Mouse (Mus musculus) R1 (cell line): ENCODE results near the gene Caskin2.

Source experiments
- DNase-seq: peaks from one replicate; pipeline ENCODE4 v3.0.0-alpha.2; 2018; ENCODE audit warnings: low read depth, low spot score

Caskin2 gene

DNA sequence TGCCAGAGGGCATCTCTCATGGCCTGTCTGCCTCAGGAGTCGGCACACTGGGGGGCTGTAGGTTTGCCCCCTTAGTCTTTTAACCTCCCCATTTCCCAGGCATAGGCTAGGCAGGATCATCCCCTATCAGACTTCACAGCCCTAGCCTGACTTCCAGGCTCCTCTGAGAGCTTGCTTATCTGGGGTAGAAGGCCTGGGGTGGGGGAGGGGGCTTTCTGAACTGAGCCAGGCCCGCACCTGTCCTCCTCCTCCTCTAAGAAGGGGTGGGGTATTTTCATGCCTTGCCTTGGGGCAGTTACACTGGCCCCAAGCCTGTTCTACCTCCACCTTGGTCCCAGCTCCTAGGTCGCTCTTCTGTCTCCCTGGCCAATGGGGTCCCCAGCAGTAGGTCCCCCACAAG is 18.1 kb upstream of the Caskin2 start:
- DNase-seq: peak; percentile 81

DNA sequence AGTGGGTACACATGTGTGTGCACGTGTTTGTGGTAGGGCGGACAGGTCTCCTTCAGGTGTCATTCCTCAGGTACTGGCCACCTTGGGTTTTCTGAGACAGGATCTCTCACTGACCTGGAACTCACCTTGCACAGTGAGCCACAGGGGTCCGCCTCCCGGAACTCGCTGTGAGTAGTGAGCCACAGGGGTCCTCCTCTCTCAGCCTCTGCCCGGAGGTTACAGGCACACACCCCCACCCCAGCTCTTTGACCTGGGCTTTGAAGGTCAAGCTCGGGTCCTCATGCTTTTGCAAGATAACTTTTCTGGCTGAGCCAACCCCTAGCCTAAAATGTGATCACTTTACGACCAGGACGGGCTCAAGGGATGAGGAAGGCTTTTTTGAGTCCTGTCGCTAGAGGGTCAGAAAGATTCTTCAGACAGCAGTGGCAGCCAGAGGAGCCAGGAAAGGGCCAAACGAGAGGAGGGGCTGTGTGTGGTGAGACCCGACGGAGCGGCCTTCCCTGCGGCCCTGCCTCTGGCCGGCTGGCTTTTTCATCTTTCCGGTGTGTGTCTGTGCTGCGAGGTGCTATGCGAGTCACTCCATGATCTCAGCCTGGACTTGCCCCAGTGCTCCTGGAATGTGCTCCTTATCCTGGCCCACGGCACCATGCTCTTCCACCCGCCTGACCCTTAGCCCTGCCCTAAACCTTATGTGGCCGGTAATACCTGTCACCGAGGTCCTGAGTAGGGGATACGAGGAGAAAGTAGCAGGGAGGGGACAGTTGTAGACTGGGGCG is 17.3 kb upstream of the Caskin2 start:
- peak; percentile 93 for DNase-seq

DNA sequence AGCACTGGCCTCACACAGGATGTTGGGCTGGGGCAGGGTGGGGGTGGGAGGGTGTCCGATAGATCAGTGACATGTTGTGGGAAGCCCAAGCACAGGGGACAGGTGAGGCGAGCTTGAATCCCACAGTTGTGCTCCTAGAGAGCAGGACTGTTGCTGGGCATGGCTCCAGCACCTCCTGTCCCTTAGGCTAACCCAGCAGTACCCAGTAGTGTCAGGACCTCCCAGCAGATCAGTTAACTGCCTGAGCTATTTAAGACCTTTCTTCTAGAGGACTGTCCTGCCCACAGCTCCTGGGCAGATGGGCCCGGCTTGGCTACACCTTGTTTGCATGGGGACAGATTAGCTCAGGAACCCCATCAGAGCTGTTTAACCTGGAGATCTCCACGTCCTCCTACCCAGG is 15.6 kb upstream of the Caskin2 start:
- DNase-seq: no peak

DNA sequence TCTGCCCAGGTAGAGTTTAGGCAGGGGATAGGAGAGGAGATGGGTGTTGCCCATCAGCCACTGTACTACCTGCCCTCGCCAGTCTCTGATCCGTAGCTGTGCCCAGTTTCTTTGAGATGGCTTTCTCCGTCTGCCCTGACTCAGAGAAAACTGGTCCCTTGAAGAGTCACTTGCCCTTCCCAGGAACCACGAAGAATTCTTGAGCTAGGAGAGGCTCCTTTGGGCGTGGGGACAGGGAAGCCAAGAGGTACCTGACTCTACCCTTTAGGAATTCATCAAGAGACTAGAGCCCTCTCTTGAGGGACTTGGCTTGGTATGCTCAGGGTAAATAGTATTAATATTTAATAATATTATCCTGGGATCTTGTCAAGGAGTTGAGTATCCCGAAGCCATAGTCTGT is 14.2 kb upstream of the Caskin2 start:
- DNase-seq: no peak

DNA sequence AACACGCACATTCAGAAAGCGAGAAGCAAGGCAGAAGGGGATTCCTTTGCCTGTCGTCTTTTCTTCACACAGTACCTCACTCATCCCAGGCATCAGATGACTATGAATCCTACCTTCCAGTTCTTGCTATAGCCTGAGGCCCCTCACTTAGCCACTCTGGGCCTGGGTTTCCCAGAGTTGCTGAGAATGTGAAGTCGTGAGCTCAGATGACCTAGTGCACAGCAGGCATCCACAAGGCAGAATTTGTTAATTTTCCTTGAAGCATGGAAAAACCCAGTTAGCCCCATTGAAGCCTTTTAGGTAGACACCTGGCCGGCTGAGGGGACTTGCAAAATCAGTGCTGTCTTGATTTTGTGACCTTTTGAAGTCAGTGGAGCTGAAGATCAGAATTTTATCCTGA is 13.0 kb upstream of the Caskin2 start:
- DNase-seq: peak; percentile 54

DNA sequence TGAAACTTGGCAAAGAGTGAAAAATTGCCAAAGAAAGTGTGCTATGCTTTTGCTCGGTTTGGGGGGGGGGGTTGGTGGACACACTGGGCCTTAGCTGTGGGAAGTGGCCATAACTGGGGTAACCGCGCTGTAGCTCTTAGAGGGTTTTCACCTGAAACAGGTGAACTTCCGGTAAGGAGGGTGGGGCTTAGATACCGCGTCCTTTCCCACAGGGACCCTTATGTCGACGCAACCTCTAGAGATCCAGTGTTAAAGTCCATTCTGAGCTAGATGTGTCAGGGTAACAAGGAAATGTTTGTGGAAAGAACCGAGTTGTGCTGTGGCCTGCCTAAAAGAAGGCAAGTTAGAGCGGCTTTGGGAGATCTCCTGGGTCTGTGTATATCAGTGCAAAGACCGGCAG is 11.4 kb upstream of the Caskin2 start:
- no peak for DNase-seq

DNA sequence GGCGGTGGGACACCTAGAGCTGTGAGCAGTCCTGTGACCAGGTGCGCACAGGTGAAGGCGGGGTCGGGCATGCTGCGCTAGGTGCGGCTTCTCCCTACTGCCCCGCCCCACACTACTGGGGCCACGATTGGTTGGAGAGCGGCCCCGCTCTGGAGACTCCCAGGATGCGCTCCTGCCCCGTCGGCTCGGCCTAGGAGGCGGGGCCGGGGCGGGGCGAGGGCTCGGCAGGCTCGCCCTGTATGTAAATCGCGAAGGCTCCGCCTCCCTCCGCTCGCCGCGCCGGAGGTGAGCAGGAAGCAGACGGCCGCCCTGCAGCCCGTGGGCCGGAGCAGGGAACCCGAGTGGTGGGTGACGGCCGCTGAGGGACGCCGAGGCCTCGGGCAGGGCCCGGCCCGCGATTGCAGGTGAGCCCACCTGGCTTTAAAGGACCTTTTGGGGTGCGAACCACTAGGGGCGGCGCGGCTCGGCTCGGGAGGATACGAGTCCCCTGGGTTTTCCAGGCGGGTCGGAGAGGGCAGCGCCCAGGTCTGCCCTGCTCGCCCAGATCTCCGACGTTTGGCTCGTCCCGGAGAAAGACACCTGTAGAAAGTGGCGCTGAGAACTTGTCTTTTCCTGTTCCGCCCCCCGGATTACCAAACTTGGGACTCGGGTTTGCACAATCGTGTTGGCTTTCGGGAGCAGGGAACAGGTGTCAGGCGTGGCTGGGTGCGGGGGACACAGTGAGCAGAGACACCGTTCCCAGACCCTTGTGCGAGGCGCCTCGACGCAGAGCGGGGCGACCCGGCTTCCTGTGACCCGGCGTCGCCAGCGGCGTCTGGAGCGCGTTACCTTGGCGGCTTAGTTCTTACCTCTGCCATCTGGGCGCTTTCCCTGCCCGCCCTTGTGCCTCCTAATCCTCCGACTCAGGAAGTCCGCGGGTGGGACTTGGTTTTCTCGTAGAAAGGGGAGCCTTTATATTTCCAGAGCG is 10.6 kb upstream of the Caskin2 start, which contains the start of gene Llgl2:
Llgl2 (plus strand) TSS at position 276 of the 967 bp plus-strand sequence.
- DNase-seq: peak; percentile 95

DNA sequence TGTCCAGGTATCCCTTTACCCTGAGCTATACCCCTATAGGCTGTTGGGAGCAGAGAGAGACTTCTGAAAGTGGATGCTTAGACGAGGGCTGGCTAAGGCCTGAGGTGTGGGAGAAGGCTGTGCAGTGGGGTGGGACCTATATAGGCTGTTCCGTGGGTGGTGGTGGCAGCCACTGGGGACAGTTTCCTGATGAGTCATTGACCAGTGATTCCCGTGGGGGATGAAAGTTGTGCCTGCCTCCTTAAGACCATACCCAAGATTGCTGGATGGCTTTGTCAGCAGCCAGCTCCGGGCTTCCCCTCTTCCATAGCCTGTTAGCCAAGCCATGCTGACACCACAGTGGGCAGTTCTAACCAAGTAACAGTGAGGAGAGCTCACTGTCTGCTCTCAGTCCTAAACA is 7.6 kb upstream of the Caskin2 start:
- DNase-seq: no peak

DNA sequence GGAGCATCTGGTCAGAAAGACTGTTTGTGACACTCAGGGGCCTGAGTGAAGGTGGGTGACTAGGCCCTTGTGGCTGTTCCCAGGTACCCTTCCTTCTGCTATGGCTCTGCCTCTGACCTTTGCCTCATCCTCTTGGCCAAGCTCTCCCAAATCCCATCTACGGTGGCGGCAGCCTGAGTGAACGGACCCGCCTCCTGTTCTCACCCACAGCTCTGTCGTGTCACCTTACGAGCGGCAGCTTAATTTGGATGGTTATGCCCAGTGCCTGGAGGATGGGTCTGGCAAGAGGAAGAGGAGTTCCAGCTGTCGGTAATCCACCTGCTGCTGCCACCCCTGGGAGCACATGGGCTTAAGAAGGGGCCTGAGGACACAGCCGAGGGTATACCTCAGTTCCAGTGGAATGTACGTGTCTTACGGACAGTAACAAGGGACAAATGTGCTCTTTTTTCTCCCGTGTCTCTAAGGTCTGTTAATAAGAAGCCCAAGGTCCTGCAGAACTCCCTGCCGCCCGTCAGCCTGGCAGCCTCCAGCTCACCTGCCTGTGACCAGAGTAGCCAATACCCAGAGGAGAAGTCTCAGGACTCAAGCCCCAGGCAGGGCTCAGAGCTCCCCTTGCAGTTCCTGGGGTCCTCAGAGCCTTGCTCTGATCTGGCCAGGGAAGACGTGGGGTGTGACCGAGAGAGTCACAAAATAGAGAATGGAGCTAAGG is 6.6 kb upstream of the Caskin2 start:
- no peak for DNase-seq

DNA sequence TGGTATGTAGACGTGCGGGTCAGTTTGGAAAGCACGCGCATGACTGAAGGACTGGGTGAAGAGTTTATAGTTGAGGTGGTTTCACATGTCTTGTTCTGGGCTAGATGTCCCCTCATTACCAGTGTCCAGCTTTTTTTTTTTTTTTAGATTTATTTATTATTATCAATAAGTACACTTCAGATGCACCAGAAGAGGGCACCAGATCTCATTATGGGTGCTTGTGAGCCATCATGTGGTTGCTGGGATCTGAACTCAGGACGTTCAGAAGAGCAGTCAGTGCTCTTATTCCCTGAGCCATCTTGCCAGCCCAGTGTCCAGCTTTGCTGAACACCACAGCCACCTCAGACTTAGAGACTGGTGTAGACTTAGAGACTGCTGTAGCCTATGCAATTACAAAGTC is 3.9 kb upstream of the Caskin2 start:
- DNase-seq: no peak

DNA sequence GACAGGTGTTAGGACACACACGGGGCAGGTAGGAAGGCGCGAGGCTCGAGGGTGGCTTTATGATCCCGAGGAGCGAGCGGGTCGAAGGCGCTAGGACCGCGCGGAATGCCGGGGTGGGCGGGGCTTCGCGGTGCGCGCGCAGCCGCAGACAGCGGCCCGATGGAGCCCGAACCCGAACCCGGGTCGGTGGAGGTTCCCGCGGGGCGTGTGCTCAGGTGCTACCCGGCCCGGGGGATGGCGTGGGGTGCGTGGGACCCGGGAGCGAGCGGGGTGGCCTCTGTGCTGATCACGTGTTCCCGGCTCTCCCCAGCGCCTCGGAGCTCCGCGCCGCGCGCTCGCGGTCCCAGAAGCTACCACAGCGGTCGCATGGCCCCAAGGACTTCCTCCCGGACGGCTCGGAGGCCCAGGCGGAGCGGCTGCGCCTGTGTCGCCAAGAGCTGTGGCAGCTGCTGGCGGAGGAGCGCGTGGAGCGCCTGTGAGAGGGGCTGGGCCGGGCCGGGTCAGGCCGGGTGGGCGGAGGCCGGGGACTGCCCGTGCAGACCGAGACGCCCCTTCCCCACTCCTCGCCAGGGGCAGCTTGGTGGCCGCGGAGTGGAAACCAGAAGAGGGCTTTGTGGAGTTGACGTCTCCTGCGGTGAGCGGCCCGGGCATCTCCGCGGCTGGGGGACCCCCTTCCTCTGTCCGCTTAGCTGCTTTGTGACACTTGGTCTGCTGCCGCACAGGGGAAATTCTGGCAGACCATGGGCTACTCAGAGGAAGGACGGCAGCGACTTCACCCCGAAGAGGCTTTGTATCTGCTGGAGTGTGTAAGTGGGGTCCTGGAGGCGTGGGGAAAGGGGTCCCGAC is 1.4 kb upstream of the Caskin2 start, which contains the start of gene Tsen54:
Tsen54 (plus strand) TSS at position 120 of the 846 bp plus-strand sequence.
- peak; percentile 84 for DNase-seq

DNA sequence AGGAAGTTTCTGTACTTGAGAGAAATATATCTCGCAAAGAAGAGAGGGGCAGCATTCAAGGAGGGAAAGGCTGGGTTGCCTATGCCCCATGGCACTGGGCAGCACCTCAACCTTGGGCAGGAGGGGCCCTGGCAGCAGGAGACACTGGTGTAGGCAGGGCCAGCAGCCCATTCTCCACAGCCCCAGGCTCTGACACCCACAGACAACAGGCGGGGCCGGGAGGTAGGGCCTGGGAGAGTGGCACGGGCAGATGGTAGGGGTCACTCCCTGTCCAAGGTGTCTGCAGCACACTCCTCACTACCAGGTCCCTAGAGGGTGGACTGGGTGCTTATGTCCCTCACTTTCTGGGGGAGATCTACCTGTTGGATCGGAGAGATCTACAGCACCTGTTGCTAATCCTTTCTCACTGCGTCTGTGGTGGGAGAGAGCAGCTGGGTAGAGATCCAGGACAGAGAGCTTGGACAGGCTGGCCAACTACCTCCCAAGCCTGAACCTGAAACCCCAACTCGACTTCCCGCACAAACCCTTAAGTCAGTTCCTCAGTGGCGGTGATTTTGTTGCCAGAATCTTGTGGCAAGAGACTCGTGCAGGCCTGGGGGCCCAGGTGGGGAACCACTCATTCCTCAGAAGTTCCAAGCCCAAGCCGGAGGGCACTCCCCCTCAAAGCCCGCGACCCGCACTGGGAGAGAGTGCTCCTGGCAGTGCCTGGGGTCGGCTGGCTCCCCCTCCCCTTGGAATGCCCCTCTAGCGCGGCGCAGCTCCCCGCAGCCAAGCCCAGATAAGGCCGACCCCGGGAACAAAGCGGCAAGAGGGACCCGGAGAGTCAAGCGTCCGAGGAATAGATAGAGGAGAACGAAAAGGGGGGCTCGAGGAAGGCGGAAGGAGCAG is 662 bp downstream of the Caskin2 start:
- peak; percentile 67 for DNase-seq

DNA sequence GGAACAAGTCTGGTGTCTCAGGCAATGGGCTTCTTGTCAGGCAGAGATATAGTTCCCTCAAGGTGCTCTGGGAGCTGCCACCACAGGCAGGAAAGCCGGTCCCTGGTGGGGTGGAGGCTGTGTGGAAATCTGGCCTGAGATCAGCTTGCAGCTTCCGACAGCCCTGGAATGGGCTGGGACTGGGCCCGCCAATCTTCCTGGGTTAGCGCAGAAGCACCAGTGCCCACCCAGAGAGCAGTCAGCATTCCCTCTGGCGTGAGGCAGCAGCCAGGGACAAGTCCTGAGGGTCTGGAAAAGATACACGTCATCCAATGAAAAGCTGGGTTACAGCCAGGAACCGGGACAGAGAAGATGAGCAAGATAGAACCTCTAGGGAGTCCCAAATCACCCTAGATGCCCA is 1.3 kb downstream of the Caskin2 start:
- no peak for DNase-seq

DNA sequence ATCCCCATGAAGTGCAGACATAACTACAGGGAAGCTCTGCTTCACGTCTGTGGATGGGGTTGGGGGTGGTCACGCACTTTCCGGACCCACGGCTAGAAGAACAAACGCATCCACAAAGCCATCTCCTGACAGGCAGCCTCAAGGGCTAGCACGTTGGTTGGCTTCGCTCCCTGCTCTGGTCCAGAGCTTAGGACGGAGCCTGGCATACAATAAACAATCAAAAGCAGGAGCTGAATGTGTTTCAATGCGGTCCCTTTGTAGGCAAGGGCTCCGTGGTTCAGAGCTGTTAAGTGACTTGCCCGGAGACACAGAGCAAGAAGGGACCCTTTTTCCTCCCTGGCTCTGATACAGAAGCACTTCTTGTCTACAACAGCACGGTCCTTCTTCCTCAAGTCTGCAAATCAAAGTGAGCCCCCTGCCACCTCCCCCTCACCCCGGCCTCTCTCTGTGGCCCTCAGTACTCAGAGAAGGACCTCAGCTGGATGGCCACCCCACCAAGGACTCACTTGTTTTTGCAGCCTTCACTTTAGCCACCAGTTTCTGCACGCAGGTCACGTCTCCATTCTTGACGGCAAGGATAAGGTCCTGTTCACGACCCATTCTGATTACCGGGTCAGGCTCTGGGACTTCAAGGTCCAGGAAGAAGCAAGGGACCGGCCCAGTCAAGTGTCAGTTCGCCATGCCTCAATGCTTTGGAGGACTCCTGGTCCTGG is 1.9 kb downstream of the Caskin2 start:
- DNase-seq: no peak

DNA sequence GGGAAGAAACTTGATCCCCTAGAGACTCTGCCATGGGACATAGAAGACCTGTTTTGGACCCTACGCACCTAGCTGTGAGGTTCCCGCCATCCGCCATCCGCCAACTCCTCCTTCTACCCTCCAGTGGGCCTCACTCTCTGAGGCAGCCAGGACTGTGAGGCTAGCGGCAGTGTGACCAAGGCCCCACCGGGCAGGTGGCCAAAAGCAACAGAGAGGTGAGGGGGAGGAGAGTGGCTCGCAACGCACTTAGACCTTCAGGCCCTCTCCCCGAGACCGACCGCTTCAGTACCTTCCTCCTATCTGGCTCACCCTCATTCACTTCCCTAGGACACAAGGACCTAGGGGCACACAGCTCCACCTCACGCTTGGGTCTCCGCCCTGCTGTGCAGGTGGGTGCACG is 3.1 kb downstream of the Caskin2 start:
- DNase-seq: no peak

DNA sequence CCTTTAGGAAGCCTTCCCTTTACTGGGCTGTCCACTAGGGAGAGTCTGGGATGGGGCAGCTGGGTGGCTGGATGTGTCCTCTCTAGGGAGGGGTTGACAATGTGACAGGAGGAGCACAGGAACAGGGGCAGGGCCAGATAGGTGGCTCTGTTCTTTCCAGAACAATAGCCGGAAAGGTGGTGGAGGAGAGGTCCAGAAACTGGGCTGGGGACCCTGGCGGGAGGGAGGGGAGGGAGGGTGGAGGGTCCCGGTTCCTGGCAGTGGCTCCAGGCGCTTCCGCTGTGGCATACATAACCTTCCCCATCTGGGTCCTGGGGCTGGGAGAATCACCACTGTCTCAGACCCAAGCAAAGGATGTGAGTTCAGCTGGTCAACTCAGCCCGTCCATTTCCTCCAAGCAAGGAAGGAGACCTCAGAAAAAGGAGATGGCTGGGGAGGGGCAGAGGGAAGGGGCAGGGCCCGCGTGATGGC is 4.1 kb downstream of the Caskin2 start:
- DNase-seq: no peak

DNA sequence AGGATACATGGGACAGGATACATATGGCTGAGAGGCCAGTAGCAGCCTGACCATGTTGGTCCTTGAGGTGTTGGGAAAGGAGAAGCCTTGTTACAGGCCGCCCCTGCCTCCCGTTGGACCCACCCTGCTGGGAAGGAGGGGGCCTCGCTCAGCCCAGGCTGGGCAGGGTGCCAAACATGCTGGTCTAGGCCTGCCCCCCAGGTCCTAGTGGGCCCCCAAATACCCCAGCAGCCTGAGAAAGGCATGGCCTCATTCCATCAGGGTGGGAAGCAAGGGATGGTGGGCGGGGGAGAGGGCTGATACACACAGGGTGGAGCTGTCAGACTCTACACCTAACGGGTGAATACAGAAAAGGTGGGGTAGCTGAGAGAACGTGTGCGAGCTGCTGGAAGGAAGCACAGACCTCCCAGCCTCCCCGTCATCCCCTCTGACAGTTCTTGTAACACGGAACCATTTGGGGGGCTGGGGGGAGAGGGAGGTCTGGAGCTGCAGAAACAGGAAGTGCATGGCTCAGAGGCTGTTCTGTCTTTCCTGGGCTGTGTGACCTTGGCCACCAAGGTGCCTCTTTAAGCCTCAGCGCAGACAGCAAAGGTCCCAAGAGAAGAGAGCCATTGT is 4.6 kb downstream of the Caskin2 start:
- DNase-seq: no peak

DNA sequence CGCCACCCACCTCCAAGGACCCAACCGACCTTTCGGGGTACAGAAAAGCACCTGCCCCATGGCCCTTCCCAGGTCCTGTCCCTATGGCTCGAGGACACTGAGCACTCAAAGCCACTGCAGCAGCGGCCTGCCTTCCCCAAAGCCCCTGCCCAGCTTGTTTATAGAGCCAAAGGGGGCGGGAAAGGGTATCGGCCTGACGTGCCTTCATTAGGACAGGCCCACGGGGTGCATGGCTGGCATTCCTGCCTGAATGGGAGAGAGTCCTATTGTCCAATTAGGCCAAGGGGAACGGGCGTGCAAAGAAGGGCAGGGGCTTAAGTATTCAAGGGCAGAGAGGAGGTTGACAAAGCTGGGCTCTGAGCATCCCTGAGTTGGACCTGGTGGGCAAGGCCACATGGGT is 5.5 kb downstream of the Caskin2 start:
- DNase-seq: no peak

DNA sequence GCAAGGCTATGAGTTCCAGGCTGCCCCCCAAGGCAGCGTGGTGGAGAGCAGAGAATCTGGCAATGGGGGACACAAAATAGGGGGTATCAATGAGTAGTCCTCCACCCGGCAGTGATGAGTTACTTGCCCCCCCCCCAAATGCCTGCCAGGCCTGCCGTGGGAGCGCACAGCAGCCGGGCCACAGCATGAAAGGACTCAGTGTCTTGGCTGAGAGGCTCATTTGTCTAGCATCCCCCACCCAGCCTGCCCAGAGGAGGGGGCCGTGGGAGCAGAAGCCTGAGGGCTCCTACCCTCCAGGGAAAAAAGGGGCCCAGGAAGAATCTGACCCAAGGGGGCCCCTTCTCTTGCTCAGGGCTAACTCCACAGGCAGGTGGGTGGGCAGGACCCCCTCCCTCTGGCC is 6.1 kb downstream of the Caskin2 start:
- no peak for DNase-seq
